Mouse (Mus musculus) hindbrain, postnatal 0 days (tissue): ENCODE measurements around the gene Adgra1. TPM values are rescaled to one million over a fixed set of nuclear protein-coding genes. Genes with fewer than 3 reads are reported as not detected.

Source experiments
- ATAC-seq: fragments of 200-750 bp; cut with Nextera tagmentation; 2 replicates; pipeline ENCODE4 v1.8.0; 2017; ENCODE audit warnings: mild to moderate bottlenecking, moderate TSS enrichment, moderate library complexity
- DNase-seq: peaks from one replicate; pipeline ENCODE4 v3.0.0-alpha.2; 2015; ENCODE audit warnings: low spot score
- H3K27ac ChIP-seq: fragments of 300-500 bp; sonication (generic); 2 replicates; pipeline ENCODE4 v1.5.1; 2014; ENCODE audit warnings: mild to moderate bottlenecking
- H3K27me3 ChIP-seq: fragments of 300-500 bp; sonication (generic); 2 replicates; pipeline ENCODE4 v1.6.1; 2014; ENCODE audit warnings: low read length, mixed read lengths; ENCODE audit not compliant: insufficient read depth
- H3K36me3 ChIP-seq: fragments of 300-500 bp; sonication (generic); 2 replicates; pipeline ENCODE4 v1.6.1; 2014; ENCODE audit warnings: low read length, mixed read lengths; ENCODE audit not compliant: insufficient read depth
- H3K4me1 ChIP-seq: fragments of 300-500 bp; sonication (generic); 2 replicates; pipeline ENCODE4 v1.6.1; 2014; ENCODE audit warnings: antibody characterized with exemption, low read length, mixed read lengths; ENCODE audit not compliant: insufficient read depth
- H3K4me2 ChIP-seq: fragments of 300-500 bp; sonication (generic); 2 replicates; pipeline ENCODE4 v1.6.1; 2014; ENCODE audit warnings: low read depth, mild to moderate bottlenecking, low read length, moderate library complexity, mixed read lengths
- H3K4me3 ChIP-seq: fragments of 300-500 bp; sonication (generic); 2 replicates; pipeline ENCODE4 v1.5.1; 2014; ENCODE audit warnings: low read length
- H3K9ac ChIP-seq: fragments of 300-500 bp; sonication (generic); replicated peaks from 2 replicates; pipeline ENCODE4 v1.6.1; 2014; ENCODE audit warnings: mild to moderate bottlenecking, low read length, moderate library complexity, mixed read lengths
- H3K9me3 ChIP-seq: fragments of 300-500 bp; sonication (generic); 2 replicates; pipeline ENCODE4 v1.6.1; 2016; ENCODE audit warnings: low read length, mixed read lengths
- CTCF ChIP-seq: IDR thresholded peaks from 2 replicates; pipeline ENCODE4 v1.5.1; 2016; ENCODE audit warnings: antibody characterized with exemption, control low read depth, low read depth
- WGBS: fragments of 180-500 bp; shearing (Covaris S2); extraction: QIAGEN DNeasy Blood & Tissue Kit; methylation state at CpG from one replicate; pipeline ENCODE4 v1.1.7; 2014; 5-methylcytosine and 5-hydroxymethylcytosine counted together
- polyA plus RNA-seq: library from polyadenylated mRNA; unstranded; fragments of >200 nt; fragmentation: Nextera tagmentation; extraction: Ambion mirVana; gene quantifications from 2 replicates; pipeline ENCODE4 v1.2.1, GENCODE M21; 2015
- total RNA-seq: library from RNA; depleted of rRNA; stranded (reverse); fragments of >200 nt; gene quantifications from 2 replicates; pipeline ENCODE4 v1.2.3, GENCODE M21; 2014; rRNA removed

Adgra1 gene
- 28.5 and 34.4 TPM in 2 replicates for total RNA-seq
- polyA plus RNA-seq, result 48.9 and 53.3 TPM in 2 replicates

DNA sequence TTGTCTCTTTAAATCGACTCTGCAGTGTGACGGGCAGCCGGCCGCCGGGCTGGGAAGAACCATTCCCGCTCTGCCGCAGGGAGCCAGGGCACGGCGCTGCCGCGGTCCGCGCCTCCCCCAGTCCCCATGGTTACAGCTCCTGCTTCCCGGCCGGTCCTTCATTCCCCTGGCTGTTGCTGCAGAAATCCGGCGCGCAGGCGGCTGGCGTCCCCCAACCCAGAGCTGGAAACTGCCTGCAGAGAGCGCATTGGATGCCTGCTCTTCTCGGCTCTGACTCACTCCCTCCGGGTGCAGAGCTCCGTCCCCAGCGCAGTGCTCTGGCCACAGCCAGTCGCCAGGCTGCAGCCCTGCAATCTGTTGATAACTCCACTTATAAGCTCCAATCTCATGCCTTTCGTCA lies at the start of gene Adgra1:
Adgra1 (plus strand) TSS at position 139 of the 400 bp plus-strand sequence.
- no peaks in the 10 kb centered on the region for H3K36me3 ChIP-seq
- H3K4me3 ChIP-seq, result peak within 1 kb of the TSS; percentile 40
- peak within 1 kb of the TSS; percentile 73 for H3K4me2 ChIP-seq
- H3K9ac ChIP-seq, result peak within 1 kb of the TSS; percentile 53
- no peaks in the 10 kb centered on the region for H3K9me3 ChIP-seq
- TF ChIP-seq CTCF, result peak; percentile 50
- ATAC-seq, result peak; percentile 94
- peak within 1 kb of the TSS; percentile 83 for H3K27ac ChIP-seq
- peaks cover 38% of the 10 kb centered on the region for H3K4me1 ChIP-seq
- DNase-seq, result peak; percentile 93
- 0% methylated on average over 27 of the region's 27 CpGs for WGBS
- H3K27me3 ChIP-seq, result no peaks in the 10 kb centered on the region

GRCm38 (mm10) chr7:139787382-139787781 lies 46.6 kb upstream of the Adgra1 start:
- Histone ChIP-seq H3K27me3 (no peaks in the 10 kb centered on the region), H3K36me3 (no peaks in the 10 kb centered on the region), H3K4me1 (0 out of 2 replicates have a peak, but pooled peaks cover 4% of the 10 kb centered on the region), H3K27ac (no peak overlapping the region), H3K9me3 (no peaks in the 10 kb centered on the region), H3K9ac (no peak overlapping the region), H3K4me3 (no peak overlapping the region), H3K4me2 (no peak overlapping the region)
- no peak for TF ChIP-seq CTCF
- WGBS, result 88% methylated on average over 2 of the region's 2 CpGs
- DNase-seq, result no peak
- ATAC-seq, result no peak

DNA sequence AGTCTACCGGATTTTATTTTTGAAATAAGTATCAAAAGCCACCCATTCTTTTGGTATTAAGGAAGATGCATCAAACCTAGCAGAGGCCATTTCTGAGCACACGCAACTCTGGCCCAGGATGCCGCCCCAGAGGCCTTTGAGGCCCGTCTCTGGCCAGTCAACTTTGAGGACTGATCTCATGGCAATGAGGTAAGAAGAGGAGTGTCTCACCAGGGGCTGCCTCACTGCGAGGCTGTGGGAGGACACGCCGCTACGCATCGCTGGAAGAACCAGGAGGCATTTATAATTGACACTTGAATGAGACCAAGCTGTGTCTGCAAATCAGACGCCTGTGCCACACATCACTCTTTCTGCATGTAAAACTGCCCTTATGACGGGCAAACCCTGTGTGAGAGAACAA lies 45.0 kb upstream of the Adgra1 start:
- Histone ChIP-seq H3K9ac (no peak overlapping the region), H3K36me3 (no peaks in the 10 kb centered on the region), H3K4me1 (0 out of 2 replicates have a peak, but pooled peaks cover 4% of the 10 kb centered on the region), H3K27ac (no peak overlapping the region), H3K27me3 (no peaks in the 10 kb centered on the region), H3K9me3 (no peaks in the 10 kb centered on the region), H3K4me2 (no peak overlapping the region), H3K4me3 (no peak overlapping the region)
- DNase-seq (no peak), ATAC-seq (no peak)
- WGBS, result 37% methylated on average over 11 of the region's 11 CpGs
- TF ChIP-seq CTCF, result no peak

- H3K4me1 ChIP-seq, result 0 out of 2 replicates have a peak, but pooled peaks cover 4% of the 10 kb centered on the region
- no peak overlapping the region for H3K4me2 ChIP-seq
- DNase-seq, result no peak
- no peaks in the 10 kb centered on the region for H3K27me3 ChIP-seq
- H3K4me3 ChIP-seq, result no peak overlapping the region
- 74% methylated on average over 4 of the region's 4 CpGs for WGBS
- no peak overlapping the region for H3K27ac ChIP-seq
- H3K9me3 ChIP-seq, result no peaks in the 10 kb centered on the region
- no peak for TF ChIP-seq CTCF
- no peaks in the 10 kb centered on the region for H3K36me3 ChIP-seq
- no peak overlapping the region for H3K9ac ChIP-seq
- no peak for ATAC-seq
These were observed 44.3 kb upstream of the Adgra1 start for GRCm38 (mm10) chr7:139789718-139790117.

- ATAC-seq, result no peak
- WGBS, result 61% methylated on average over 9 of the region's 9 CpGs
- TF ChIP-seq CTCF, result no peak
- no peak for DNase-seq
- H3K4me2 ChIP-seq, result no peak overlapping the region
- H3K27me3 ChIP-seq, result no peaks in the 10 kb centered on the region
- 0 out of 2 replicates have a peak, but pooled peaks cover 4% of the 10 kb centered on the region for H3K4me1 ChIP-seq
- H3K9ac ChIP-seq, result no peak overlapping the region
- H3K27ac ChIP-seq, result no peak overlapping the region
- H3K9me3 ChIP-seq, result no peaks in the 10 kb centered on the region
- H3K4me3 ChIP-seq, result no peak overlapping the region
- no peaks in the 10 kb centered on the region for H3K36me3 ChIP-seq
These were observed 42.4 kb upstream of the Adgra1 start for GRCm38 (mm10) chr7:139791601-139792000.

DNA sequence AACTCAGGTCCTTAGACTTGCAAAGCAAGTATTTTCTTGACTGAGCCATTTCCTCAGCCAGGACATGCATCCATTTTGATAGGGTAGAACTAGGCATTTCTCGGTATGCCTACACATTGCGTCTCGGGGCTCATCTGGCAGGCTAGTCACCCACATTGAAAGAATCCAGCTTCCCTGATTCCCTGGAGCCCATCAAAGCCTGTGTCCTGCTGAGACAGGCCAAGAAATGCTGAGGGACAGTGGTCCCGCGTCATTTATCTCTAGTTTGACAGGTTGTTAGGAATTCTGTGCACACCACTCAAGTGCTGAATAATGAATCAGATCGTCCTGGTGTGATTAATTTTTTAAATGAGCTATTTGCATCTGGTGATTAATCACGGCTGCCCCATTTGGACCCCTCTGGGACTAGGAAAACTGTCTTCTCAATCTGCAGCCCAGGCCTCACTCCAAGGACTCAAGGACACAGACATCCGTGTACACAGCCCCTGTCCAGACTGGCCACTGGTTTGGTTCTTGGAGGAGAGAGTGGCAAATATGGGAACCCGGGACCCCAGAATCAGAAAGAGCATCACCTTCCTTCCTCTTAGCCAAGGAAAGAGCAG lies 38.9 kb upstream of the Adgra1 start:
- no peaks in the 10 kb centered on the region for H3K9me3 ChIP-seq
- ATAC-seq, result no peak
- no peak for TF ChIP-seq CTCF
- no peaks in the 10 kb centered on the region for H3K27me3 ChIP-seq
- H3K9ac ChIP-seq, result no peak overlapping the region
- 51% methylated on average over 9 of the region's 9 CpGs for WGBS
- DNase-seq, result no peak
- 0 out of 2 replicates have a peak, but pooled peaks cover 4% of the 10 kb centered on the region for H3K4me1 ChIP-seq
- no peaks in the 10 kb centered on the region for H3K36me3 ChIP-seq
- H3K27ac ChIP-seq, result no peak overlapping the region
- H3K4me3 ChIP-seq, result no peak overlapping the region
- H3K4me2 ChIP-seq, result no peak overlapping the region
